Mouse (Mus musculus): ENCODE data around the gene Pex19. TPM values are rescaled to one million over a fixed set of nuclear protein-coding genes. Genes with fewer than 3 reads are reported as not detected.
A peak's percentile ranks its signal among the peaks of the same experiment; 100 is the strongest.

The Pex19 gene
- total RNA-seq (2012; rRNA removed) (26.3 and 27.7 TPM in 2 replicates), polyA plus RNA-seq (2012; ENCODE audit: insufficient read depth in 1 of 2, insufficient read length in 2 of 2, low read depth in 1 of 2, low replicate concordance in 2 of 2, missing spikeins in 1 of 2) (10 to 100 TPM in 1 of 2 experiments, not detected in 1; 53.6 TPM)

GRCm38 (mm10) chr1:172126376-172127347 lies at the start of gene Pex19:
Gene Pex19 (plus strand): TSS chr1:172126755.
- Histone ChIP-seq H3K4me1 (ENCODE audit: control insufficient read depth in 1 of 2, insufficient read depth in 2 of 2, low read length in 2 of 2) (peaks cover 2 to 5% of the 10 kb centered on the region in 2 experiments), H3K79me2 (ENCODE audit: control insufficient read depth, insufficient read depth, low read length, poor library complexity) (peaks cover 5% of the 10 kb centered on the region), H3K36me3 (ENCODE audit: control insufficient read depth in 1 of 2, insufficient read depth in 2 of 2, low read length in 2 of 2) (peaks cover 2 to 5% of the 10 kb centered on the region in 2 experiments), H3K27me3 (ENCODE audit: control insufficient read depth in 1 of 2, insufficient read depth in 2 of 2, low read length in 2 of 2) (no peaks in the 10 kb centered on the region), H3K9me3 (replicated peaks; ENCODE audit: insufficient read depth, low read length) (no peaks in the 10 kb centered on the region), H3K27ac (ENCODE audit: control insufficient read depth, low read depth, low read length) (peak within 1 kb of the TSS; percentile 55), H3K9ac (ENCODE audit: control insufficient read depth, low read depth, low read length, poor library complexity, severe bottlenecking) (peak within 1 kb of the TSS; percentile 90), H3K4me3 (ENCODE audit: control insufficient read depth in 1 of 2, insufficient read depth in 1 of 2, low read depth in 2 of 2, low read length in 2 of 2) (peak within 1 kb of the TSS; percentile 88 to 94)
- DNase-seq (ENCODE audit: low read depth, low spot score): peak; percentile 97
- TF ChIP-seq CHD2 (IDR thresholded peaks at IDR 0.05; ENCODE audit: low read length) (no peak), CHD1 (IDR thresholded peaks at IDR 0.05; ENCODE audit: low read depth, low read length) (no peak), E2F4 (IDR thresholded peaks at IDR 0.05; ENCODE audit: borderline replicate concordance, low read depth, low read length) (0 out of 2 replicates have a peak, but pooled peaks have one; percentile 13), UBTF (IDR thresholded peaks at IDR 0.05; ENCODE audit: borderline replicate concordance, insufficient read depth, low read depth, low read length) (no peak), MYC (IDR thresholded peaks at IDR 0.05; ENCODE audit: low read depth, low read length) (no peak), SMC3 (IDR thresholded peaks at IDR 0.05; ENCODE audit: low read depth, low read length) (no peak), TCF12 (IDR thresholded peaks at IDR 0.05; ENCODE audit: low read depth, low read length) (peak; percentile 49; the same call in 1 of the 2 replicates), MAZ (IDR thresholded peaks at IDR 0.05; ENCODE audit: low read depth, low read length) (peak; percentile 11; the same call in 1 of the 2 replicates), MAX (IDR thresholded peaks at IDR 0.05; ENCODE audit: low read length) (no peak; the same call in 1 of the 2 replicates), GABPA (IDR thresholded peaks at IDR 0.05; ENCODE audit: low read depth, low read length) (no peak), TBP (IDR thresholded peaks at IDR 0.05; ENCODE audit: low read depth, low read length) (0 out of 2 replicates have a peak, but pooled peaks have one; percentile 6), MEF2A (IDR thresholded peaks at IDR 0.05; ENCODE audit: extremely low read depth, insufficient replicate concordance, low read depth, low read length, poor library complexity, severe bottlenecking) (no peak), CTCF (IDR thresholded peaks at IDR 0.05 in 2 of 3, conservative IDR thresholded peaks at IDR 0.05 in 1 of 3; ENCODE audit: control insufficient read depth in 1 of 3, insufficient read depth in 1 of 3, low read depth in 2 of 3, low read length in 3 of 3, poor library complexity in 1 of 3, severe bottlenecking in 1 of 3) (no peak), RCOR1 (IDR thresholded peaks at IDR 0.05; ENCODE audit: low read depth, low read length) (no peak), KAT2A (conservative IDR thresholded peaks at IDR 0.05; ENCODE audit: low read depth, low read length) (no peak; the same call in 1 of the 2 replicates), RAD21 (IDR thresholded peaks at IDR 0.05; ENCODE audit: low read depth, low read length) (no peak), POLR2AphosphoS2 (IDR thresholded peaks at IDR 0.05; ENCODE audit: low read length) (peak; percentile 48; the same call in 1 of the 2 replicates), POLR2A (IDR thresholded peaks at IDR 0.05; ENCODE audit: control insufficient read depth in 1 of 2, insufficient read depth in 1 of 2, low read depth in 1 of 2, low read length in 2 of 2, poor library complexity in 1 of 2) (peak; percentile 44 to 77; a peak in 2 of 4 replicates), ZC3H11A (IDR thresholded peaks at IDR 0.05; ENCODE audit: low read depth, low read length) (no peak), POLR2AphosphoS5 (IDR thresholded peaks at IDR 0.05; ENCODE audit: borderline replicate concordance, low read depth, low read length) (no peak), ELF1 (IDR thresholded peaks at IDR 0.05; ENCODE audit: low read depth, low read length) (no peak), BHLHE40 (IDR thresholded peaks at IDR 0.05; ENCODE audit: borderline replicate concordance, low read depth, low read length) (no peak), ZKSCAN1 (IDR thresholded peaks at IDR 0.05; ENCODE audit: low read depth, low read length) (no peak), NRF1 (IDR thresholded peaks at IDR 0.05; ENCODE audit: insufficient read depth, low read depth, low read length, poor library complexity, severe bottlenecking) (no peak), HCFC1 (IDR thresholded peaks at IDR 0.05; ENCODE audit: low read depth, low read length) (peak; percentile 85), EP300 (IDR thresholded peaks at IDR 0.05; ENCODE audit: low read depth in 1 of 2, low read length in 2 of 2) (no peak), ZMIZ1 (IDR thresholded peaks at IDR 0.05; ENCODE audit: low read depth, low read length) (0 out of 2 replicates have a peak, but pooled peaks have one; percentile 26), MYB (IDR thresholded peaks at IDR 0.05; ENCODE audit: low read depth, low read length) (no peak), USF2 (IDR thresholded peaks at IDR 0.05; ENCODE audit: borderline replicate concordance in 1 of 2, insufficient read depth in 1 of 2, low read depth in 1 of 2, low read length in 2 of 2) (no peak), ETS1 (IDR thresholded peaks at IDR 0.05; ENCODE audit: low read depth, low read length) (no peak), TAL1 (IDR thresholded peaks at IDR 0.05; ENCODE audit: low read length) (no peak), MAFK (IDR thresholded peaks at IDR 0.05; ENCODE audit: borderline replicate concordance, low read depth, low read length) (no peak), SIN3A (IDR thresholded peaks at IDR 0.05; ENCODE audit: low read length) (peak; percentile 100)

All from MEL (cell line).